In genomic region chr5:36291191-36291590, GRCm38 (mm10) we compare ENCODE assay signal across 9 mouse cellular contexts.
DNase-seq lines count a peak whose midpoint lies in the region; ATAC-seq and TF ChIP-seq lines count a peak whose summit lies in the region.
"Had no signal": no experiment of that assay in that cellular context is flagged by ENCODE, and none has a peak within 500 bp of the region (broad histone marks: within the 10 kb centered on the region; RNA-seq: fewer than 3 reads in every experiment).

No protein-coding gene starts in this region.

- no peak for DNase-seq in layer of hippocampus, adult 2 months (ENCODE audit: low spot score in 2 of 2)
- no peak for DNase-seq in layer of hippocampus, postnatal 10 days (ENCODE audit: low spot score in 2 of 2)
- peak; percentile 43 for DNase-seq in R1 (ENCODE audit: low read depth, low spot score)
- DNase-seq in induced T-regulatory cell, adult 2 months (ENCODE audit: low read depth), result peak; percentile 35
- DNase-seq in spleen, postnatal 36 days (ENCODE audit: low spot score in 2 of 2), result peak; percentile 27 to 41
- DNase-seq in frontal cortex, postnatal 36 days (ENCODE audit: low spot score in 2 of 2), result no peak
- DNase-seq in heart, postnatal 14 days, result no peak

- no peak overlapping the region for H3K27ac ChIP-seq in layer of hippocampus, adult 2 months
- H3K27ac ChIP-seq in forebrain, embryonic 15.5 days (replicated peaks), result no peak overlapping the region
- H3K27ac ChIP-seq: neural tube, embryonic 13.5 days had no signal

- H3K4me2 ChIP-seq in forebrain, embryonic 15.5 days (replicated peaks), result no peak overlapping the region
- H3K4me2 ChIP-seq: neural tube, embryonic 13.5 days had no signal

- peak; percentile 75 for TF ChIP-seq CTCF in layer of hippocampus, adult 2 months (conservative IDR thresholded peaks at IDR 0.05)

- 63% methylated on average over 5 of the region's 5 CpGs for WGBS in forebrain, embryonic 15.5 days

- H3K9me3 ChIP-seq in forebrain, embryonic 15.5 days, result no peaks in the 10 kb centered on the region
- H3K9me3 ChIP-seq: neural tube, embryonic 13.5 days had no signal

- no peaks in the 10 kb centered on the region for H3K4me1 ChIP-seq in forebrain, embryonic 15.5 days
- H3K4me1 ChIP-seq: neural tube, embryonic 13.5 days had no signal

- no peak for ATAC-seq in forebrain, embryonic 15.5 days (replicated peaks)

- intact Hi-C loops in heart, postnatal 14 days (cut with DNase I), result no loop called here

- H3K27me3 ChIP-seq in forebrain, embryonic 15.5 days, result no peaks in the 10 kb centered on the region
- H3K27me3 ChIP-seq: neural tube, embryonic 13.5 days had no signal

- H3K9ac ChIP-seq in forebrain, embryonic 15.5 days (replicated peaks), result no peak overlapping the region
- H3K9ac ChIP-seq: neural tube, embryonic 13.5 days had no signal

- H3K4me3 ChIP-seq in layer of hippocampus, adult 2 months, result no peak overlapping the region
- H3K4me3 ChIP-seq in forebrain, embryonic 15.5 days, result no peak overlapping the region
- H3K4me3 ChIP-seq: neural tube, embryonic 13.5 days had no signal

- H3K36me3 ChIP-seq in forebrain, embryonic 15.5 days, result no peaks in the 10 kb centered on the region
- H3K36me3 ChIP-seq: neural tube, embryonic 13.5 days had no signal

Comparison
In these comparisons a context has a peak if more than half of its experiments do, and no peak if none do; other contexts are left out.
1. DNase-seq: peak in R1 (single experiment), induced T-regulatory cell, adult 2 months (single experiment) and spleen, postnatal 36 days (2 of 2); none in layer of hippocampus, adult 2 months (0 of 2), layer of hippocampus, postnatal 10 days (0 of 2), frontal cortex, postnatal 36 days (0 of 2) and heart, postnatal 14 days (0 of 2).